Mouse (Mus musculus): ENCODE results near the gene Myl7.
A peak's percentile ranks its signal among the peaks of the same experiment; 100 is the strongest.
"Not testable (repeated sequence)": the region's sequence is repeated elsewhere in the genome, so short reads cannot be mapped to it uniquely, and the experiment has no call there.

Myl7 gene

DNA sequence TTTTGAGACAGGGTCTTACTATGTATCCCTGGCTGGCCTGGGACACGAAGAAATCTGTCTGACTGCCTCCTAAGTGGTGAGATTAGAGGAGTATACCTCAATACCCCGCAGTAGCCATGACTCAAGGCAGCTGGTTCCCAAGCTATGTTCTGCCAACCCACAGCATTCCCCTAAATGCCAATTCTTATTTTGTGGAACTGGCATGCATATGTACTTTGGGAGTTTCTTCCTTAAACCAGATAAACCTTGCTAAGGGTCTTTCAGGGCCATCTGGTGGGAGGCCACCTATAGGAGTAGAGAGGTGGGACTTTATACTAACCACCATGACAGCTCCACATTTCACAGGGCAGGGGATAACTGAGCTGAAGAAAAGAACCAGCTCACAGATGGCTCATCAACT, 5.3 kb upstream of the Myl7 start:
- no peak for DNase-seq (ENCODE audit: low spot score in 2 of 2)

DNA sequence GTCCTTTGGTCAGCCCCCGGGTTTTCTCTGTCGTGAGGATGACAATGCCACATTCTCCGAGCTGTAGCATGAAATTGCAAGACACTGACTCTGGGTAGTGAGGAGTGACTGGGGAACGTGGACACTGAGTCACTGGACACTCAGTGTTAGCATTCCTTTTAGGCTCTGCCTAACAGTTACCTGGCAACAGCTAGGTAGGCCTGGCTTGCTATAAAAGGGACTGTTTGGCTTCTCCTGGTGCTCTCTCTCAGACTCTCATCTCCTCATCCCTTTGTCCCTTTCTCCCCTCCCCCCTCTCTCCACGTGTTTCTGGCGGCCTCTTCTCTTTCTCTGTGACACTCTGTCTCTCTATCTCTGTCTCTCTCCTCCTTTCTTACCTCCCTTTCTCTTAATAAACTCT, 3.8 kb upstream of the Myl7 start:
- no peak for DNase-seq (ENCODE audit: low spot score in 2 of 2)

- peak; percentile 48 to 58 for DNase-seq (ENCODE audit: low spot score in 2 of 2)
Observed at GRCm38 (mm10) chr11:5901950-5902349, 3.4 kb upstream of the Myl7 start.

DNA sequence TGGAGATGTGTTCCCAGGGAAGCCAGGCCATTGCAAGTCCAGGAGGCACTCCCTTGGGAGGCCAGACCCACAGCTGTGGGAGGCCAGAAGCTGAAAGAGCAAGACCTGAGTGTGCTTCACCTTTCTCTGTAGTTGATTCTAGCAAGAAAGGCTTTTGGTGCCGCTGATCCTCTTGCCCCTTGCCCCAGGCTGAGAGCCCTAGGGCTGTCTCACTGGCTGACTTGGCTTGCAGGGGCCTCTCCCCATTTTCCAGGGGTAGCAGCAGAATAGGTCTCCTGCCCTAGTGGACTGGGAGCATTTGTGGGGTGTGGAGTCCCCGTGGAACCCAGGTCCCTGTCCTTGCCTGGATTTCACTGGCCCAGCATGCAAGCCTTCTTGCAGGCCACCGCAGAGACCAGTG, 2.7 kb upstream of the Myl7 start:
- no peak for DNase-seq (ENCODE audit: low spot score in 2 of 2)

DNA sequence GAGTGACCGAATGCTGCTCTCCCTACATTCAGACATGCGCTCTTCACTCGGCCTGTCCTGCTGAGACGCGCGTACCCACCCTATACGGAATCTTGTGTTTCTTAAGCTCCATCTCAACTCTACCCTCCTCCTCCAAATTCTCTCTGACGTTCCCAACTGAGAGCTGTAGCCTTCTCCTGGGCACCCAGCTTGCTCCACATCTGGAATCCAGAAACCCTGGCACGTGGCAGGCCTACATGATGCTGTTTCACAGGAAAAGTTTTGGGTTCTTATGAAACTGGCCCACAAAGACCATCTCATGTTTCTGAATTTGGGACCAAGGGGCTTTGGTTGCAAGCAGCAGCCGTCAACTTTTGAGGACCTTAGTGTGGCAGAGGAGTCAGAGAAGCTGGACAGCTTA, 704 bp upstream of the Myl7 start:
- no peak for DNase-seq (ENCODE audit: low spot score in 2 of 2)

DNA sequence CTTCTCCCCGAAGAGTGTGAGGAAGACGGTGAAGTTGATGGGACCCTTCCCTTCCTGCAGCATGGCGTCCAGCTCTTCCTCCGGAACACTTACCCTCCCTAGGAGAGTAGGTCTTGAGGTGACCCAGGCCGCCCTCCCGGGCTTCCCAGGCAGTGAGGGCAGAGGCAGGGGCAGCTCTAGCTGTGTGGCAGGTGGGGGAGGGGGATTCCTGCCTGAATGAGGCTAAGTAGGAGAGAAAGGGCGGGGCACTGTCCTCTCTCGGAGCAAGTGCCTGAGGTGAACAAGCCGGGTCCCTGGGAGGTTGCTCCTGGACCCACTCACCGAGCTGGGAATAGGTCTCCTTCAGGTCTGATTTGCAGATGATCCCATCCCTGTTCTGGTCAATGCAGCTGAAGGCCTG, 743 bp downstream of the Myl7 start:
- no peak for DNase-seq (ENCODE audit: low spot score in 2 of 2)

DNA sequence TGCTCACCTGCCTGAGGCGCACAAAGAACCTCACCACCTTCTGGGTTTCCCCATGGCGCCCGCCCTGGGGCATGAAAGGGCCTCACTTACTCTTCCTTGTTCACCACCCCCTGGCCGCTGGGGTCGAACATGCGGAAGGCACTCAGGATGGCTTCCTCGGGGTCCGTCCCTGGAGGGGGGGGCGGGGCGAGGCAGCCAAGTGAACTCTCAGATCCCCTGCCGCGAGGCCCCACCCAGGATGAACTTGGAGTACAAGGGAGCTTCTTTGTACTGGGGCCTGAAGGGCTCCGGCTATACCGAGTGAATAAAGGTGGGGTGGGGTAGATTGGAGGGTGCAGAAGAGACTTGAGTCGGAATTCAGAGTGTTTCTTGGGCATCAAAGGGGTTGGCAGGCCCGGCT, 1.4 kb downstream of the Myl7 start:
- DNase-seq (ENCODE audit: low spot score in 2 of 2) = no peak

- no peak for DNase-seq (ENCODE audit: low spot score in 2 of 2)
Observed at GRCm38 (mm10) chr11:5893807-5894206, 4.8 kb downstream of the Myl7 start.

GRCm38 (mm10) chr11:5892810-5893368, 5.7 kb downstream of the Myl7 start:
- DNase-seq (ENCODE audit: low spot score in 2 of 2) = no peak

DNA sequence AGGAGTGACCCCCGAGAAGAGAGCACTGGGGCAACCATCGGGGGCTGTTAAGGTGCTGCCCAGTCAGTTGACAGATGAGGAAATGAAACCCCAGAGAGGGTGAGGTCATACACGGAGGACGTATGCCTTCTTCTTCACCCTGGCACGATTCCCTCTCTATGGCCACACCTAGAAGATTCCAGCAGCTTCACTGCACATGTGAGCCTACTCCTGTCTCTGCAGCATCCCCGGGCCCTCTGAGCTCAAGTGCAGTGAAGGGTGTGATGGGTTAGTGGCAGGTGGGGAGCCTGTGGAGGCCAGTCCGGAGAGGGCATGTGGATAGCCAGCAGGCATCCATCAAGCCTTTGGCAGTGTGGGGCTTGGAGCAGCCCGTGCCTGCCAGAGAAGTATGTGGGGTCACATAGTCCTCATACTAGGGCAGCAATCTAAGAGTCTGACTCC, 6.4 kb downstream of the Myl7 start:
- no peak for DNase-seq (ENCODE audit: low spot score in 2 of 2)

- DNase-seq (ENCODE audit: low spot score in 2 of 2) = not testable (repeated sequence)
Observed at GRCm38 (mm10) chr11:5888563-5888962, 10.0 kb downstream of the Myl7 start.

- no peak for DNase-seq (ENCODE audit: low spot score in 2 of 2)
Observed at GRCm38 (mm10) chr11:5887250-5887649, 11.3 kb downstream of the Myl7 start.

- peak in 1 of 2 experiments; percentile 51 for DNase-seq (ENCODE audit: low spot score in 2 of 2)
Observed at GRCm38 (mm10) chr11:5886187-5886586, 12.4 kb downstream of the Myl7 start.

DNA sequence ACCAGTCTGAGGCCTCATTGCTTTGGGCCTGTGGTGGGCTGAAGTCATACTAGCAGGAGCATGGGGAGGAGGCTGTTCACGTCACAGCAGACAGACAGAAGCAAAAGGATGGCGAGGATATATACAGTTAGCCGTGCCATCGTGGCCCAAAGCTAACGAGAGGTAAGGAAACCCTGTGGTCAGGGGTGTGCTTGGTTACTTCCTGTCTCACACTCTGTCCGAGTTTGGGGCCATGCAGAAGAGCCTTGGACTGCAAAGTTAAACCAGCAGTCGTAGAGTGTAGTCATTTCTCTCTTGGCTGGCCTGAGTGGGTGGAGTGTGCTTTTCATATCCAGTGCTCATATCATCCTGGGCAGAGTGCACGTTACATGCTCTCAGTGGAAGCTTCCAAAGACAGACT, 16.1 kb downstream of the Myl7 start:
- DNase-seq (ENCODE audit: low spot score in 2 of 2) = no peak

- peak; percentile 46 to 58 for DNase-seq (ENCODE audit: low spot score in 2 of 2)
Observed at GRCm38 (mm10) chr11:5879905-5880304, 18.7 kb downstream of the Myl7 start.

DNA sequence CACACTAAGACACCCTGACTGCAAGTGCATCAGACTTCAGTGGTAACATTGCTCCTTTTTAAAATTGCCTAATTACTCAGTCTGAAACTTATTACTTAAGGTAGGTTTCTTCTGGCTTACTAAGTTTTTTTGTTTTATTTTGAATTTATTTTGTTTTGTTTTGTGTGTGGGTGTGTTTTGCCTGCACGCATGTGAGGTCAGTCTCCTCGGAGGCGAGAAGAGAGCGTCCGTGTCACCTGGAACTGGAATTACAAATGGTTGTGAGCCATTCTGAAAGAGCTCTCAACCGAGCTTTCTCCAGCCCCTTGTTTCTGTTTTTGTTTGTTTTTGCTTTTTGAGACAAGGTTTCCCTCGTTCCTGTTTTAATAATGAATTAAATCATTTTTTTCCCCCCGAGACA, 19.9 kb downstream of the Myl7 start:
- DNase-seq (ENCODE audit: low spot score in 2 of 2) = no peak

GRCm38 (mm10) chr11:5877921-5878526, 20.6 kb downstream of the Myl7 start, which contains the start of gene Pold2:
Gene Pold2 (minus strand): TSS chr11:5878292.
- peak; percentile 94 to 97 for DNase-seq (ENCODE audit: low spot score in 2 of 2)

- DNase-seq (ENCODE audit: low spot score in 2 of 2) = no peak
Observed at GRCm38 (mm10) chr11:5877421-5877820, 21.2 kb downstream of the Myl7 start.

- DNase-seq (ENCODE audit: low spot score in 2 of 2) = no peak
Observed at GRCm38 (mm10) chr11:5873192-5873591, 25.4 kb downstream of the Myl7 start.

- DNase-seq (ENCODE audit: low spot score in 2 of 2) = no peak
Observed at GRCm38 (mm10) chr11:5872707-5873106, 25.9 kb downstream of the Myl7 start.

GRCm38 (mm10) chr11:5870069-5870468, 28.5 kb downstream of the Myl7 start:
- DNase-seq (ENCODE audit: low spot score in 2 of 2) = no peak

- DNase-seq (ENCODE audit: low spot score in 2 of 2) = no peak
Observed at GRCm38 (mm10) chr11:5869331-5869730, 29.3 kb downstream of the Myl7 start.

- DNase-seq (ENCODE audit: low spot score in 2 of 2) = no peak
Observed at GRCm38 (mm10) chr11:5868324-5868723, 30.3 kb downstream of the Myl7 start.

GRCm38 (mm10) chr11:5867196-5867595, 31.4 kb downstream of the Myl7 start:
- no peak for DNase-seq (ENCODE audit: low spot score in 2 of 2)
